Mouse (Mus musculus) 416B (cell line): ENCODE data around the gene Cdk5r1.

Experiments used
- DNase-seq: peaks from one replicate; pipeline ENCODE4 v3.0.0; 2011; ENCODE audit warnings: low read depth

Cdk5r1 gene

DNA sequence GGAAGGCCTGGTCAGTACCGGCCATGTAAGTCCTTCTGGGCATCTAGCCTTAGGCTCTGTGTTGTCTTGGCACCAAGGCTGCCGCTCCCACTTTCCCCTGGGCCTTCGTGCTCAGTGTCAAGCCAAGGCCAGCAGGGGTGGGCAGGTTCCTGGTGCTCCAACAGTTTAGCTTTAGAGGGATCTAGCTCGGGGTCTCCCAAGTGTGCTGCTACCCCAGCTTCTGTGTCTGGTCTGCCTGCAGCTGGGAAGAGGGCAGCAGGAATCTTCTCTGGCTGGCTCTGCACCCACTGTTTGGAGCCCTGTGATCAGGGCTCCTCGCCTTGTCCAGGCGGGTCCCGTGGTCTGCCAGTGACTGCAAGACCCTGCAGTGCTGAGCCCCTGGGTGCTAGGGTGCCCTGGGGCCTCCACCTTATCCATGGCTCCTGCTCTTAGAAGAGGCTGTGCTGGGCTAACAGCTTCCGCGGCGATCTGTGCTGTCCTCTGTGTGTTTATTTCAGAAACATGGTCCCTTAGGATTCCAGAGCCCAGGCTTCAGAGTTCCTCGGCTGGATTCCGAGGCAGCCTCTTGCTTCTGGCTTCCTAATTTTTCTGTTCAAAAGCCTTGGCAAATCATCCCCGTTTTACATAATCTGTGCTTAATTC, 4.7 kb downstream of the Cdk5r1 start:
- no peak for DNase-seq

DNA sequence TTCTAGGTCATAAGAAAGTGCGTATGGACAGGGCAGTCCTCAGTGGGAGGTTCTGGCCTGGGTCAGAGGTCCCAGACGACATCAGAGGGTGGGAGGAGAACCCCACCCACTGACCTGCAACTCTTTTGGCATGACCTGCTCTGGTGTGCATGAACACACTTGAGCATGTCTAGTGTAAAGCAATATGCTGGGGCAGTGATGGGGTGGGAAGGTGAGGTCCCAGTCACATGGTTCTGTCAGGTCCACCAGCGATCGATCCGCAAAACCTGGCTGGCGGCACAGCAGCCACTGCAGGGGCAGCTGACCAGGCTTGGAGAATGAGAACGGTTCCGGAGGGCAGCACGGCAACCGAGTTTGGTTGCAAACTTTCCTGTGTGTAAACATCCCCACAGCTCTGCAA, 5.5 kb downstream of the Cdk5r1 start:
- no peak for DNase-seq

DNA sequence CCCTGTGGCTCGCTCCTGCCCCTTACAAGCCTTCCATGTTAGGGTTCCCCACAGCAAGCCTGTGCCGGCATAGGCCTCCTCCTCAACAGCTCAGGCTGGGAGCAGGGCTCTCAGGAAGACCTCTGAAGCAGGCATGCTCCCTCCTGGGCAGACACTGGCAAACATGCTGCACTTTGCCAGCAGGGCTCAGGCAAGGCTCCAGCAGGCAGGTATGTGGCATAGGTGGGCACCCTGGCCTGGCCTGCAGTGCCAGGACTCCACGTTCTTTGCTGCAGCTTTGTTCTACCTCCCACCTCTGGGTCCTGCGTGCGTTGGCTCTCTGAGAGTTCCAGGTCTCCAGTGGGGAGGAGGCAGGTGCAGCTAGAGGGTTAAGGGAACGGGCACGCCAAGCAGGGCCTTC, 6.1 kb downstream of the Cdk5r1 start:
- DNase-seq = no peak

DNA sequence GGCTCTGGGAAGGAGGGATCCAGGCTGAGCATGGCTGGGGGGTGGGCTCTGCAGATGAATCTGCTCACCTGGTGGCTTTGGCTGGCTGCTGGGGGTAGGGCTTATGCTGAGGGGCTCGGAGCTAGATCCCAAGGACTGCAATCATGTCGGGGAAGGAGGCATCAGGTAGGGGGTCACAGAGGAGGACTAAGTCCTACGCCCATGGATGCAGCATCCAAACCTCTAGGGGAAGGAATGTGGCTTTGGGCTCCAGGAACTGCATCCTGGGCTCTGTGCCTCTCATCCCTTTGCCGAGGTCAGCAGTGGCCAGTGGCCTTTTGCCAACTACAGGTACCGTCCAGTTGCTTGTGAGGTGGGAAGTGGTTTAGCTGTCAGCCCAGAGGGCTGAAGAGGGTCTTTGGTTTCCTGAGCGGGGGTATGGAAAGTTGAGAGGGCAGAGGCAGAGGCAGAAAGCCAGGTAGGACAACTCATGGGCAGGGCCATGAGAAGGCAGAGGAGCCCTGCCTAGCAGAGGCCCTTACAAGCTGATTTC, 6.8 kb downstream of the Cdk5r1 start:
- no peak for DNase-seq

DNA sequence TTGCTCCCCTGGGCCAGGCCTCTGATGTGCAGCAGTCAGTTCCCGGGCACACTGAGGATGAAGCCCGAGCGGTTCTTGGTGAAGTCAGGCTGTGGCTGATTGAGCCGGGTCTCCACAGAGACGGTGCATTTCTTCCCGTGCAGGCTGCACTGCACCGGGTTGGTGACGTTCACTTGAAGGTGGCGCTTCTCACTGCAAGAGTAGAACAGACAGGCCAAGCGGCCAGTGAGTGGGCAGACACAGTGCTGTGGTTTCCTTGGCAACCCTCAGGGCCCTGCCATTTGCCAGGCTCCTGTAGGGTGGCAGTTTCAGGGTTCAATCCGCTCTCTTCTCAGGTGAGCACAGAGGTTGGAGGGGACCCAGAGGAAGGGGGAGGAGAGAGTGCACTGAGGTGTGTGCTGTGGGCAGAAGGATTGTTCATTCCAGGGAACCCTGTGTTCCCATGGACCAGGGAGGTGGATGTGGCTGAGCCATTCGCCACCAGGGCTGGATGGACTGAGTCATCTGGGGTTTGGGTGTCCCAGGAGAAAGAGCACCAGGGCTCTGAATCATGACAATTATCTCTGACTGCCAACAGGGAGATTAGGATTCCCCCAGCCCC, 7.5 kb downstream of the Cdk5r1 start:
- no peak for DNase-seq

DNA sequence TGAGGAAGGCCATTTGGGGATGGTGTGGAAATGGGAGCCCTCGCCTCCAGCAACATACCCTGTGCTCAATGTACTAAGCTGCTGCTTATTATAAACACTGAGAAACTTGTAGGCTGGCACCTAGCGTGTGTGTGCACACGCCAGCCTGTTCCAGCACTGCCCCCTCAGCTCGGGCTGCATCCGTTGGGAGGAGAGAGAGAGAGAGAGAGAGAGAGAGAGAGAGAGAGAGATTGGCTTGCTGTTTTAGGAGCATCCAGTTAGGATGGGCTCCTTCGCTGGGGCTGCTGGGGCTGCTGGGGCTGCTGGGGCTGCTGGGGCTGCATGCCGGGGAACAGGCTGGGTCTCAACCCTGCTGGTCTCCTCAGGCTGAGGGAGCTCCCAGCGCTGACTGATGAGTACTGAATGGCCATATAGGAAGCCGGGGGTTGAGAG, 8.3 kb downstream of the Cdk5r1 start:
- DNase-seq = no peak

DNA sequence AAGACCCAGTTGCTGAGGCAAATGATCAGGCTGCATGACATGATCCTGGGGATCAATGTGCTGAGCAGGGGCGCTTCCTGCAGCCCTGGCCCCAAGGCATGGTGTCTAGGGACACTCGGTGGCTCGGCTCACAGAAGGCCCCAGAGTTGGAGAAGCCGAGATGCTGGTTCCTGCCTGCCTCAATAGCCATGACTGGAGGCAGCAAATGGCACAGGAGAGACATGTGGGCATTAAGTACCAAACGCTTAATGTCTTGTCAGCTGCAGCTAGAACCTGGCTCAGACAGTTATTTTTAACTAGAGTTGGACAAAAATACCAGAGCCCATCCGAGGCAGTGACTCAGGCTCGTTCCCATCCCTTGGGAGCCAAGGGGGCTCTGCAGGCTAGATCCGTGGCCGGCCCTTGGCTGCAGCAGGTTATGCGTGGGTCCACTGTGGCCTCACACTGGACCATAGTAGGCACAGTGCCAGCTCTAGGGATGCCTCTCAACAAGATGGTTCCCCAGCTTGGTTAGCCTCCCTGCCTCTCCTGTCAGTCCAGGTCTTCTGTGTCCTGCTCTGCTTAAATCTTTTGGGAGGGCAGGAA, 8.9 kb downstream of the Cdk5r1 start:
- no peak for DNase-seq

DNA sequence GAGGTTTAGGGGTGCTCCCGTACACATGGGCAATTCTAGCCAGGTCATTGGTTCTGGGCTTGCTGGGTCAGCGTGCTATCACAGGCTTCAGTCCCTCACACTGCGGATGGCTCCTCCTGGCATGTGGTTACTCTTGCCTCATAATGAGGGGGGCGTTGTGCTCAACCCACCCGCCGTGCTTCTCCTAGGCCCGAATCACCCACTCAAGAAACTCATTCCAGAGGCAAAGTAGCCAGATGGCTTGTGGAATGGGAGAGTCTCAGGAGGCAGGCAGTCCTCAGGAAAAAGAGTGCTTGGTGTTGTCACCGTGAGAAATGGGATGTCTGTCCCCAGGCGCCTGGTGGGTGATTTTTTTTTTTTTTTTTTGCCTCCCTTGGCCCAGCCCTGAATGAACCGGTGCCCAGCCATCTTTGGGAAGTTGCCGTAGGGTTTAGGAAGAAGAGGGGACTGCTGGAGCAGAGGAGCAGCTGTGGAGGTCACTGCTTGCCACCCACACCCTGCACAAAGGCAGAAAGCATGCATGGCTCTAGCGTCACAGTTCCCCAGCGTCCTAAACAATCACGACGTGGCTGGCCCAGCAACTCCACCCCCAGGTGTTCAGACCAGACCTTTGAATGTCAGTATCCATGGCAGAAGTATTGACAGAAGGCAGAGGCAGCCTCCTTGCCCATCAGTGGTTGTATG, 11.2 kb downstream of the Cdk5r1 start:
- no peak for DNase-seq

DNA sequence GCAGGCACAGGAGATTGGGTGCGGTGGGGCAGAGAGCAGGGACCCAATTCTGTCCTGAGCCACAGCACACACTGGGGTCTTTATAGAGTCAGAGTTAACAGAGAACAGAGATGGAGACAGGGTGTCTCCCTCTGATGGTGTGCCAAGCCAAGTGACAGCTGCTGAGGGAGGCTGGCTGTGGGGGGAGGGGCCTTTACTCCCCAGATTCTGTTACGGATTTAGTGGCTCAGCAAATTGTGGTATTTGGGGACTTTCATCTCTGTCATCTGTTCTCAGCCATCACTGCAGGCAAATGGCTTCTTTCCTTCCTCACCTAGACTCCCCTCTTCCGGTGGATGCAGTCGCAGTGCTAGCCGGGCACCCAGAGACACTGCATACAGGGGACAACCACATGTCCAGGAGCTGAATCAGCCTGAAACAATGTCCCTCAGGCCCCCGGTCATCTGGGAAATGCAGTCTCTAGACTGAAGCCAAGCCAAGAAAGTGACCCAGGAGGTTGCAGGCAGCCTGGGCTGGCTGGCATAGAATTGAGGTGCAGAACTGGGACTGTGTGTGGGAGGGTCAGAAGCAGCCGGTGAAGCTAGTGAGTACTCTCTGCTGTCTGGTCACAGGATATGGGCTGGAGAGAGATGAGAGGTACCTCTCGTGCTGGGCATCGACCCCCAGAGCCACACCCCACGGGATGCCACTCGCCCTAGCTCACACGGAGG, 12.5 kb downstream of the Cdk5r1 start:
- no peak for DNase-seq

DNA sequence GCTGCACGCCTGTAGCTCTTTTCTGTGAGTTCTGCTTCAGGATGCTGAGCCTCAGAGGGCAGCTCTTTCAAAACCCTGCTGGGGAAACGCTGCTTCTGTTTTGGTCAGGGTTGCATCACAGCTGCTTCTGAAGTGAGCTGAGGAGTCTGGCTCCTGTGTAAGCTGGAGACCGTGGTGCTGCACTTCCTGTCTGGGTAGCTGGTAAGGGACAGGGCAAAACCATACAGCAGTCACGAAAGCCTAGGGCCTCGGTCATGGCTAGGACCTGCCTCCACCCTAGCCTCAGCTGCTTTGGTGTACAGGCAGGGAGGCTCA, 13.0 kb downstream of the Cdk5r1 start:
- peak; percentile 81 for DNase-seq

DNA sequence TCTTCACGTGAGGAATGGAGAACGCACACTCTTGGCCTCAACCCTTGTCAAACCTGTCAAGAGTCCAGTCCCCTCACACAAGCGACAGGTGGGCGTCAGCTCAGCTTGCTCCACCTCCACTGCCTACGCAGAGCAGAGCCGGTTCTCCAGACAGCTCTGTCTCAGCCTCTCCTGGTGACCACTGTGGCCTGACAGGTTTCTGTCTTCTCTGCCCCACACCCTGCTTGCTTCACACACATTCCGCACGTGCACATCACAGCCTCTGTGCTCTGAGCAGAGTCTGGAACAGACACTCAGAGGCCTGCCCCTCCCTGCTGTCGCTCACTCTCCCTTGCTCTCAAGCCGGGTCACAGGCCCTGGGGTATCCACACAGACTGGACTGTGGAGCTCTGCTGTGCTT, 14.0 kb downstream of the Cdk5r1 start:
- DNase-seq = no peak

DNA sequence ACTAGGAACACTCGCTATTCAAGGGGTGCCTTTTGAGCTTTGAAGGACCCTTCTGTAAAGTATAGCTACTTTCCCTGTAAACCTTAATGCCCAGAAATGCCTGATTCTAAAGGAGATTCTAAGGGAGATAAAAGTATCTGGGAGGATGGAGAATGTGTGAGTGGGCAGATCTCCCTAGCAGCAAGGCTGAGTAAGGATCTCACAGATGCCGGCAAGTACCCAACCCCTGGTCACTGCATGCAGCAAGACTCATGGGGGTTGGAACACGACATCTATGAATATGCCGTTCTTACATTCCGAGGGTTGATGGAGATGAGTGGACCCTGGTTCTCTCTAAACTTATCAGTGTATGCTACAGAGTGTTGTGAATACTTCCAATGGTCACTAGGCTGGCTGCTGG, 16.4 kb downstream of the Cdk5r1 start:
- DNase-seq = no peak

DNA sequence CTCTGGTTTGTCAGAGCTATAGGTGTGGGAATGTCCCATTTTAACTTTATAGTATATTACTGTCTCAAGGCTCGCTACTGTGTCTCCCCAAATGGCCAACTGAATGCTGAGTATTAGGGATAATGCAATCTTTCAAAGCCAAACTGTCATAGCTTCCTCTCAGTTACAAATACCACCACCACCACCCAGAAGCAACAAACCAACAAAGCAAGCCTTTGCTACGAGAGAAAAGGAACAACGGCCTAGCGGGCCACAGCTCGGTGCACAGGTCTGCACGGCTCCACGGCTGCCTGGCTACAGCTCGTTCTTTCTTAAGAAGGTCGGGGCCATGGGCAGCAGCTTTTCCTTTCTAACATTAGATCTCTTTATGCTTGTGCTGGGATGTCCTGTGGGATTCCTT, 18.0 kb downstream of the Cdk5r1 start:
- no peak for DNase-seq

DNA sequence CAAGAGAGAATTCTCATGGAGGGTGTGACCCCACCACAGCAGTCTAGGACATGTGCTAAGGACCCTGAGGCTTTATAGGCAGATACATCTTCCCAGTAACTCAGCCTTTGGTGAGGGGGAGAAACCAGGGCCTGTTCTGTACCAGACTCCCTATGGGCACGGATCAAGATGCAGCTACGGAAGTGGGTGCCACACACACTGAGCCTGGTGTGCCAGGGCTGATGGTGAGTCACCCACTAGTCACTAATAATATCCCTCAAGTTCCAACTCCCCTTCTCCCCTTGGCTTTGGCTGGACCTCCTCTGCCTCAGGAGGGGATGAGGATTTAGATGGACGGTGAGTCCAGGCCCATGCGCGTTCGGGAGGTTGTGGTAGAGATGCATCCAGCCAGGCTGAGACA, 19.1 kb downstream of the Cdk5r1 start:
- DNase-seq = no peak

DNA sequence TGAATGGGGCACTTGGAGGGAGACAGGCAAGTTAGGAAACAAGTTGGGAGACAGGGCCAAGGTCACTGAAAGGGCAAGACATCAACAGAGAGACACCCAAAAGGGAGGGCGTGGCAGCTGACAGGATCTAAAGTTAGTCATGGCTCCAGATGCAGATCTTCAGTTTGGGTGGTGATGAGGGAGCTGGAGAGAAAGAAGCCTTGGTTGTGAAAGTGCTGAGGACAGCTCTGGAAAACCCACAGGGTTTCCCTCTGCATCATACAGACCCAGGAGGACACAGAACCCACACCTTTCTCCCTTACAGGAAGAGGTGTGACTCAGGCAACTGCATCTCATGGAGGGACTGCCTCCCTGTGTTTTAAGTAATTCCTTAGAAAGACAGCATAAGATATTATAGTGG, 19.8 kb downstream of the Cdk5r1 start:
- peak; percentile 28 for DNase-seq

DNA sequence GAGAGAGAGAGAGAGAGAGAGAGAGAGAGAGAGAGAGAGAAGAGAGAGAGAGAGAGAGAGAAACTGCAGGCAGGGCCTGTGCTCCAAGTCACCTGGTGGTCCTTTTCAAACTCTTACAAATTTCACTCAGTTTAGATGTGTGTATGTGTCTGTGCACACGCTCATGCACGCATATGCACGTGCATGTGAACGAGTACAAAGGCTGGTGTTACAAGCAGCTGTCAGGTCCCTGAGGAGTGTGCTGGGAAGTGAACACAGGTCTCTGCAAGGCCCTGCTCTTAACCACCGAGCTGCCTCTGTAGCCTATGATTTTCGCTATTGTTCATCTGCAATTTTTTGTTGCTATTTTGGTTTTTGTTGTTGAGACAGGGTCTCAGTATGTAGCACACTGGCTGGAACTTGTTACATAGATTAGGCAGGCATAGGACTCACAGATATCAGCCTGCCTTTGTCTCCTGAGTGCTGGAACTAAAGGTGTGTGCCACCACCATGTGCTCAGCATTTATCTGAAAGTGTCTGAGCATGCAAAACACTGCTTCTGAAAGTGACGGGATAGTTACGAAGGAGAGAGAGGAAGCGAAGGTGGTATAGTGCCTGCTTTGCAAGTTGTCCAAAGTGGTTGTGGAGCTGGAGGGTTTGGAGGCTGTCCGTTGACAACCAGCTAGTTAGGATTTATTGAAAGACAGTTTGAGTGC, 20.5 kb downstream of the Cdk5r1 start:
- DNase-seq = no peak

DNA sequence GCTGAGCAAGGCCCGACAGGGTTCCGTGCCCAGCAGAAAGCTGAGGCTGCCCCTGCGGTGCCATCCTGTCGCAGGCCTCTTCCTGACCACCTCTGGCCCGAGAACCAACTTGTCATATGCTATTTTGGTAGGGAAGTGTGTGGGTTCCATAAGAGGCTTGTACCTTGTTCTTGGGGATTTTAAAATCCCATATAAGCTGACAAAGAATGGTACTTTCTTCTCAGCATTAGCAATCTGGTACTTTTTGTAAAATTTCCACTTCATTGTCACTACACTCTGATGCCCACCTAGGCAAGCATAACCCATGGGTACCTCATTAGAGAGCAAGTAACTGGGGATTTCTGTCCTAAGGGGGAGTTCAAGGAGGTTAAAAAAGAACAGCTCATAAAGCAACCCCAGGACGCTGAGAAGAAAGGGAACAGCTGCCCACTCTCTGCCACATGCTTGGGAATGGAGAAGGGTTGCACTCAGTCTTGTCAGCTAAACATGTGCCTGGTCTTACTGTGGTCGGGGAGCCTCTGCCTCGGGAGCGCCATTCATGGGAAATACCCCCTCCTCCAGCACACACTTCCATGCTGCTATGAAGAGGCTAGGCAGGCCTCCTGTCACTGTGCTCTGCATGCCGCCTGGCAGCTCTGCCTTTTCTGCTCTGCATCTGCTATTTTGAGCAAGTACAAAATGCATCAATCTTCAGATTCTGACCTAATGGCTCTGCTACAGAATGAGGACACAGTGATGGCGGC, 21.7 kb downstream of the Cdk5r1 start:
- DNase-seq = no peak

DNA sequence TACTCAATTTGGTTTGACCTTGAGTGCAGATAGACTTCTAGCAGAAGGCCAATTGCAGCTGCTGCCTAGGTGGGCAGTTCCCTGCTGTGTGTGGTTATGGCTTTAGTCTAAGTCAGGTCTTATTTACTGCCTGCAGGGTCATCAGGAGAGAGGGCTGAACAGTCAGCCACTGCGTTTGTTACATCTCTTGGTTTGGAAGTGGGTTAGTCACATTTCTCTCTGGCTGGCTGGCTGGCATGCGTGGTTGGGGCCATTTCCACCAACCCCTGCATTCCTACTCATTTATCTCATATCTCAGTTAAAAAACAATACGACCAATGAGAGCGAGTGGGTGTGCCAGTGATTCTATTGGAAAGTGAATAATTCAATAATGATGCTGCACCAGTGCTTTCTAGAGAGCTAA, 22.7 kb downstream of the Cdk5r1 start:
- peak; percentile 37 for DNase-seq

DNA sequence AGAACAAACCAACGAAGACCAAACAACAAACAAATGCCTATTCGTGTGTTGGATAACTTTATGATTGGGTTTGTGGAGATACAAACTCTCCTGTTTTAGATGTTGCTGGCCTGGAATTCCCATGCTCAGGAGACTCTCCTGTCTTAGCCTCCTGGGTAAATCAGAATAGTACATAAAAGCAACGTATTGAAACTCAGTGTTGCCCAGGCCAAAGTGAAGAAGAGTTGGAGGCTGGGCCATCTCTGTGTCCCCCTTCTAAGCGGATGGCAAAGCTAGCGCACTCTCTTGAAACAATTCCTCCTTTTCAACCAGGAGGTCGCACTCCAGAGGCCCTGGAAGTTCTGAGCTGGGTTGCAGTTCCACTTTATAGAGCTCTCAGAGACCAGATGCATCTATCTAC, 26.5 kb downstream of the Cdk5r1 start:
- DNase-seq = no peak

DNA sequence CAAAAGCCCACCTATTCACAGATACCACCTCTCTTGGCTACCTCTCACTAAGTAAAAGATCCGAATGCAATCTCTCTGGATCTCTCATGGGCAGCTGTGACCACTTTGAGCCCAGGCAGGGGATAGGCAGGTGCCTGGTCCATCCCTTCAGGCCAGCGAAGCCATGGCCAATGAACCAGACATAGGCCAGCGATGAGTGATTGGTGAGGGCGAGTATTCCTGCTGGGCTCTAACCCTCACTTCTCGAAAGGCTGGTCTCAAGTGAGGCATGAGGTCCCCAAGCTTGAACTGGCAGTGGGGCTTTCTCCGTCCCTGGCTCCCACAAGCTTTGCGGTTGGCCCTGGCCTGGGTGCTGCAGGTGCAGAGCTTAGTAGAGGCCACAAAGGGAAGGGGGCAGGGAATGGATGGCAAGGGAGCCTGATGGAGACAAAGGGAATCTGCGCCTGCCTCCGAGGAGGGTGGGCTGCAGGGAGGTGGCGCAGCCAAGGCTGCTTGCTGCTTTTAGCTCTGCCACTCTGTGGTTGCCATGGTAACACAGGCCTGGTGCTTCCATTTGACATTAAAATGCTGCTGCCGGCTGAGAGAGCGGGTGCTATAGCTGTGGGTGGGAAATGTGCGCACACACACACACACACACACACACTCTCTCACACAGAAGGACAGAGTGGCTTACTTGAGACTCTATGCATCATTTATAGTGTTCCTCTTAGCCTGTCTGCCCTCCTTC, 27.1 kb downstream of the Cdk5r1 start:
- no peak for DNase-seq
